Mouse (Mus musculus) cerebellum, postnatal 14 days (tissue): ENCODE results near the gene Grin3b.
A peak's percentile ranks its signal among the peaks of the same experiment; 100 is the strongest.

Experiments used
- DNase-seq, 2 experiments: peaks; one replicate each; pipeline ENCODE4 v3.0.0; 2021; ENCODE audit warnings: mixed read lengths in 2 of 2

Grin3b gene

DNA sequence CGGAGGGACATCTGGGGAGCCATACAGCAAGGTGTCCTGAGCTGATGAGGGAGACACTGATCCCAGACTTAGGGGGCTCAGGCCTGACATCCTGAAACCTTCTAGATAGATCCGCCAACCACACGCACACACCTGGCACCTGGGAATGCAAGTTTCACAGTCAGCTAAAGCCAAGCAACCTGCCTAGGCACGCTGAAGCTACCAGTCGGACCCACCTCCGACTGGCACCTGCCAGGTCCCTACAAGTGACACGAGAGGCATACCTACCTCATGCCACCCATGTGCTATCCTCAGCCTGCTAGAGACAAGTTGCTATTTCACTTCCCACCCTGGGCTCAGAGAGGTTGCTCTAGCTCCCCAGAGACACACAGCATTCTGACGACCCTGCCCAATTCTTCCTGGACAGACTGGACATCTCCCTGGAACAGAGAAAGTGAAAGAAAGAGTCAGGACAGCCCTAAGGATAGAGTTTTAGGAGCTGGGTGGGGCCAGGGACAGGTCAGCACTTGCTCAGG lies 18.8 kb downstream of the Grin3b start:
- DNase-seq: no peak

DNA sequence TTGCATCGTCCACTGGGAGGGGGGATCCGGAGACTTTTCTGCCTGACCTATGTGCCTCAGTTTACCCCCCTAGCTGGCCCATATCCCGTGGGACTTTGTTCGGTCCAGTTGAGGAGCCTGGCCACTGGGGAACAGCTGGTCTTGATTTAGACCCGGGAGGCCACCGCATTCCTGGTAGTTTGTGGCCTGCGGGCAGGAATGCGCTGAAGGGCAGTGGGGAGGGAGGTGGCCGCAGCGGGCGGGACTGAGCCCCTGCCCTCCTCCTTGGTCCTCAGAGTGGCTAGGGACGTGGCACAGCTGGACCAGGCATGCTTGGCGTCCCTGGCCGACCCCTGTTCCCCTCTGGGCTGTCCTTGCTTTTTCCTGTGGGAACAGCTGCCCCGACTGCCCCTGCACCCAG lies 19.4 kb downstream of the Grin3b start:
- no peak for DNase-seq

DNA sequence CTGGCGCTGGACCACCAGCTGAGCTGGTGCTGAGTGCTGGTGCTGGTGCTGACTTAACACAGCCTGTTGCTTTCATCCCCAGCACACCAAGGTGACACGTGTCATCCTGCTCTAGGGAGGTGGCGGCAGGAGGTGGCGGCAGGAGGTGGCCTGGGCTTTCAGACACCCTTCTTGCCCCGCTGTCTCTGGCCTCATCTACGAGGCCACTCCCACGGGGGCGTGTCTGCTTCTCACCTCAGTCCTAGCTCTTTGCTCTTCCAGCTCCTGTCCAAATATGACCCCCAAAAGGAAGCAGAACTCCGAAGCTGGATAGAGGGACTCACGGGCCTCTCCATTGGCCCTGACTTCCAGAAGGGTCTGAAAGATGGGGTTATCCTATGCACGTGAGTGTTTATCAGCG lies 20.6 kb downstream of the Grin3b start:
- no peak for DNase-seq

DNA sequence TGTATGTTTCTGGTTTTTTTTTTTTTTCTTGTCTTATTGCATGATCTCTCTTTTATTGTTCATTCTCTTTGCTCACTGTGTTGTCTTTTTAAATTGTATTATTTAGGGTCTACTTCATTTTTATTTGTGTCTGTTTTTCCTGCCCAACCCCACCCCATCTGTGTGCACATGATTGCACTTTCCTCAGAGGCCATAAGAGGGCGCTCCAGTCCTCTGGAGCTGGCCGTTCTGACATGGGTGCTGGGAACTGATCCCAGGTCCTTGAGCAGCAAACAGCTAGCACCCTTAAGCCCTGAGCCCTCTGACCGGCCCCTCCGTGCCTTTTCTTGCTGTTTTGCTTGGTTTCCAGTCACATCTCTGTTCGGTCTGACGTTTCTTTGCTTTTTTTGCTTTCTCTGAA lies 21.0 kb downstream of the Grin3b start:
- no peak for DNase-seq

DNA sequence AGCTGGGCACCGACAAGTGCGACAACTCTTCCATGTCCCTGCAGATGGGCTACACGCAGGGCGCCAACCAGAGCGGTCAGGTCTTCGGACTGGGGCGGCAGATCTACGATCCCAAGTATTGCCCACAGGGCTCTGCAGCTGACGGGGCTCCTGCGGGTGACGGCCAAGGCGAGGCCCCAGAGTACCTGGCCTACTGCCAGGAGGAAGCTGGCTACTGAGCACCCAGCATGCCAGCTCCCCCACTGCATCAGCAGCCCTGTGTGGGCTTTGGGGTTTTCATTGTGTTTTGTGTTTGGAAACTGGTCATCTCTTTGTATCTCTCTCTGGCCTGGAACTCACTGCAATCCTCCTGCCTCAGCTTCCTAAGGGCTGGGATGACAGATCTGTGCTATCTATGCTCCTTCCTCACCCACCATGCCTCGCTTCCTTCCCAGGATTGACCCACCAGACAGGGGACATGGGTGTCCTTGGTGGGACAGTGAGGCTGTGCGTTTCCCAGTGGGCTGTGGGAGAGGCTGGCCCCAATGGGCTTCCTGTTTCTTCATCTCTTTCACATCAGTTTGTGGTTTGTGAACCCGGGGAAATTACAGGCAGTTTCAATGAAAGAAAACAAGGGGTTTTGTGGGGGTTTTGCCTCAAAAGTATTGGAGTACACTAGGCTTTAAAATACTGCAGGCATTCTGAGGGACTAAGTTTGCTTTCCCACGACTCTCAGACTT lies 24.0 kb downstream of the Grin3b start:
- DNase-seq: no peak

DNA sequence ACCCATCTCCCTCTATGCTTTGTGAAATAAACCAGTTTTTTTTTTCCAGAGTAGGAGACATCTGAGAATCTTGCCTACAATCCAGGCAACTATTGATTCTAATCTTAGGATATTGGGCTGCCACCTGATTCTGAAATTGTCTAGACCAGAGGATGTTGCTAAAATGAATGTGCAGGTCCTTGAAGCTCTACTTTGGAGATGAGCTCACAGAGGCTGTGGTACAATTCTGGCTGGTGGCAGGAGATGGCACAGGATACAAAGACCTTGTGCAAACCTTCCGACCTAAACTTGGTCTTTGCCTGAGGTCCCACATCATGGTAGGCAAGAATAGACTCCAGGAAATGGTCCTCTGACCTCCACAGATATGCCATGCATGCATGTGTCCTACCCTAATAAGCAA lies 25.1 kb downstream of the Grin3b start:
- no peak for DNase-seq

- DNase-seq: peak; percentile 99 to 100
Measured at GRCm38 (mm10) chr10:79996272-79997033, 25.9 kb downstream of the Grin3b start, which contains the start of gene Abca7. Abca7 (plus strand) TSS chr10:79996494.

DNA sequence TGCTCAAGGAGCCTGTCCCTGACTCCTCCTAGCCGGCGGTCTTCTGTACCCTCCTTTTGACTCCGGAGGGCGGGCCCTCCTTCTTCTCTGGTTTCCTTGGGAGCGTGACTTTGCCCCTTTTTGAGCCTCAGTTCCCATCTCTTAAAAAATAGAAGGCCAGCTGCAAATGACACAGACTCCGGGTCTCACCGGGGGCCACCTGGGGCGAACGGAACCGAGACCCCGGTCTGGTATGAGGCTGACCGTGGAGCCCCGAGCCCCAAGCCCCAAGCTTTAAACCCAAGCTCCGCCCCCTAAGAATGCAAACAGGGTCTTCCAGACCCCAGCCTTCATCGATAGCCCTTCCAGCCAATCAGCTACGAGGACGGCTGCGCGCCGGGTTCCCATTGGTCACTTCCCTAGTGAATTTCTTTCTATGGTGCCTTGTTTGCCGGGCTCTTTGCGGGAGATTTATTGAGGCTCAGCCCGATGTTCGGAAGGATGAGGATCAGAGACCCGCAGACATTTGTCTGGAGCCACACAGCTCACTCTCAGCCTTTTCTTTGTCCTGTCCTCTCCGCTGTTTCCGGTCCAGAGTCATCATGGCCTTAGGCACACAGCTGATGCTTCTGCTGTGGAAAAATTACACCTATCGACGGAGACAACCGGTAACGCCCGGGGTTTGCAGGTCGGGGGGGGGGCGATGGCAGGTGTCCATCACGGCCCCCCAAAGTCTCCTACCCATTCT lies 26.7 kb downstream of the Grin3b start:
- DNase-seq: peak; percentile 84 to 85

GRCm38 (mm10) chr10:79997819-79998218 lies 27.3 kb downstream of the Grin3b start:
- peak; percentile 75 to 84 for DNase-seq

GRCm38 (mm10) chr10:80001945-80002344 lies 31.4 kb downstream of the Grin3b start:
- DNase-seq: no peak

DNA sequence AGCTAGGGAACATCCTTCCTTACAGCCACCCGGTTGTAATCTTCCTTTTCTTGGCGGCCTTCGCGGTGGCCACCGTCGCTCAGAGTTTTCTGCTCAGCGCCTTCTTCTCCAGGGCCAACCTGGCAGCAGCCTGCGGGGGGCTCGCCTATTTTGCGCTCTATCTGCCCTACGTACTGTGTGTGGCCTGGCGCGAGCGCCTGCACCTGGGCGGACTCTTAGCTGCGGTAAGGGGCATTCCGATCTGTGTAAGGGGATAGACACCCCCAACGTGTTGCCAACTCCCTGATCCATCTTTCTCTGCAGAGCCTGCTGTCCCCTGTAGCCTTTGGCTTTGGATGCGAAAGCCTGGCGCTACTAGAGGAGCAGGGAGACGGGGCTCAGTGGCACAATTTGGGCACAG lies 32.3 kb downstream of the Grin3b start:
- DNase-seq: no peak

- no peak for DNase-seq
Measured at GRCm38 (mm10) chr10:80003374-80004232, 33.1 kb downstream of the Grin3b start.

DNA sequence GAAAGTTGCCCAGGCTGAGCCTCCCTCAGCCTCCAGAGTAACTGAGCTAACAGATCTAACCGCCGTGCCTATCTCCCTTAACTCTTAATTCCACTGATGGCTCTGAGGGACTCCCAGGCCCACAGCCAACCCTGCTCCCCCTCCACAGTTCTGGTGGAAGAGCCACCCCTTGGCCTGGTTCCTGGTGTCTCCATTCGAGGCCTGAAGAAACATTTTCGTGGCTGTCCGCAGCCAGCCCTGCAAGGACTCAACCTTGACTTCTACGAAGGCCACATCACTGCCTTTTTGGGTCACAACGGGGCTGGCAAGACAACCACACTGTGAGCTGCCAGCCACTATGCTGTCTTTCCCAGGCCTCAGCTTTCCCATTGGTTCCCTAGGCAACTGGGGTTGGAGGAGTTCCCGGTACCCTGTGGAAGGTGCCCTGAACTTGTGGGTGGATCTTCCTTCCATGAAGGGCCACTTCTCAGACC lies 33.8 kb downstream of the Grin3b start:
- no peak for DNase-seq

DNA sequence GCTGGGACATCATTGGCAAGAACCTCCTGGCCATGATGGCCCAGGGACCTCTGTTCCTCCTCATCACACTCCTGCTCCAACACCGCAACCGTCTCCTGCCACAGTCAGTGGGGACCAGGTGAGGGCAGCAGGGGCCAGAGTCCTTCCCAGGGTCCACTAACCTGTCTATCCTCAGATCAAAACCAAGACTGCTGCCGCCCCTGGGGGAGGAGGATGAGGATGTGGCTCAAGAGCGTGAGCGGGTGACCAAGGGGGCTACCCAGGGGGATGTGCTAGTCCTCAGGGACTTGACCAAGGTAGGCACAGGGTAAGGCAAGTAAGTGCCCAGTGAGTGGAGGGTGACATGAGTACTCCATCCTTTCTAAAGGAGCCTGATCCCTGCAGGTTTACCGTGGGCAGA lies 41.2 kb downstream of the Grin3b start:
- no peak for DNase-seq

GRCm38 (mm10) chr10:80013609-80014008 lies 43.1 kb downstream of the Grin3b start:
- no peak for DNase-seq

GRCm38 (mm10) chr10:80014484-80015290 lies 44.2 kb downstream of the Grin3b start:
- no peak for DNase-seq

DNA sequence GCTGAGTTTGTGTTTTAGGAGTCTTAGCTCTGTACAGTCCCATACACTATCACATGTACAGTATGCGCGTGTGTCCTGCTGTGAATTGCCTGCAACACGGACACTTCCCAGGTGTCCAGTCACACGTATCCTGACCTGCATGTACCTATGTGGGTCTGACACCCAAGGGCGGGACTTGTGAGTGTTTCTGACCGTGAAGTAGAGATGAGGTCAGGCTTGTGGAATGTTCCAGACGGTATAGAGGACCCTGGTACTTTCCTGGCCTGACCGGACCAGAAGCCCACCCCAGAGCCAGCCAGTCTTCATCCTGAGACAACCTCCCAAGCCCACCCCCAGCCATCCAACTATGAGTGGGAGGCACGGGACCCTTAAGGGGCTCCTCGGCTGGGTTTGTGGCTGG lies 45.1 kb downstream of the Grin3b start:
- DNase-seq: no peak

- DNase-seq: no peak
Measured at GRCm38 (mm10) chr10:80016511-80016910, 46.0 kb downstream of the Grin3b start, which contains the start of gene Arhgap45. Arhgap45 (plus strand) TSS chr10:80016653.

- no peak for DNase-seq
Measured at GRCm38 (mm10) chr10:80016931-80017330, 46.4 kb downstream of the Grin3b start.

DNA sequence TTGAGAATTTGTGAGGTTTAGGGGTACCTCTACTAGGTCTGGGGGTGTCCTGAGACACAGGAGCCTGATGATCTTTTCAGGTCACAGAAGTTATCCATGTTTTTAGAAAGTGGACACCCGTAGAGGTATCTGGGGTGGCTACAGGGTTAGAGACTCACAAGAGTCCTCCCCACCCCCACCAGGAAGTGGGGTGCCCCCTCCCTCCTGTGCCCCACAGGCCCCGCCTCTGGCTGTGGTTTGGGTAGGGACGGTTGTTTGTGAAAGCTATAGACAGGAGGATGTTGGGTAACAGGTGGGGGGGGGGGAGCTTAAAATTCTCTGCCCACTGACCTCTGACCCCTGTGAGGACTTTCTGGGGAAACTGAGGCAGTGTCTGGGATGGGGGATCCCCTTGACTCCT lies 46.8 kb downstream of the Grin3b start:
- no peak for DNase-seq

DNA sequence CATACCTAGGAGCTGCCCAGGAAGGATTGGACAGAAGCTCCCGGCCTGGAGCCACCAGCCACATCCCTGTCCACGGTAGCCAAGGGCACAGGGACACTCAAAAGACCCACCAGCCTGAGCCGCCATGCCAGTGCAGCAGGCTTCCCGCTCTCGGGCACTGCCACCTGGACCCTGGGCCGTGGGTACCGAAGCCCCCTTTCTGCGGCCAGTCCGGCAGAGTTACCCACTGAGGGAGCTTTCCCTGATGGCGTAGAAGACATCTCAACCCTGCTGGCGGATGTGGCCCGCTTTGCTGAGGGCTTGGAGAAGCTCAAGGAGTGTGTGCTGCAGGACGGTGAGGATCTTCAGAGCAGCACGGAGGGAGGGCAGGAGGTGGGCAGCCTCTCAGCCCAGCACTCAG lies 47.3 kb downstream of the Grin3b start:
- no peak for DNase-seq
